ENCODE assay signal across 16 mouse cellular contexts in genomic region chr11:37076989-37077598, GRCm38 (mm10).
"Had no signal": no experiment of that assay in that cellular context is flagged by ENCODE, and none has a peak within 500 bp of the region (broad histone marks: within the 10 kb centered on the region; RNA-seq: fewer than 3 reads in every experiment).

No protein-coding gene starts in this region.

- H3K27me3 ChIP-seq: kidney, embryonic 15.5 days; limb, embryonic 12.5 days; limb, embryonic 15.5 days; liver, embryonic 13.5 days; midbrain, embryonic 13.5 days had no signal

- H3K4me2 ChIP-seq: kidney, embryonic 15.5 days; limb, embryonic 12.5 days; limb, embryonic 15.5 days; liver, embryonic 13.5 days; midbrain, embryonic 13.5 days had no signal

- ATAC-seq: midbrain, embryonic 13.5 days had no signal

- H3K27ac ChIP-seq: kidney, embryonic 15.5 days; left cerebral cortex, adult 2 months; limb, embryonic 12.5 days; limb, embryonic 15.5 days; liver, embryonic 13.5 days; midbrain, embryonic 13.5 days had no signal

- DNase-seq: kidney, adult 8-10 months; kidney, postnatal 10 days; kidney, postnatal 36 days; layer of hippocampus, postnatal 36 days; liver, embryonic 13.5 days; lung, adult 2 months; lung, postnatal 14 days; lung, postnatal 4 days; thymus, adult 18-20 months; thymus, postnatal 14 days; thymus, postnatal 4 days had no signal

- H3K9me3 ChIP-seq: kidney, embryonic 15.5 days; limb, embryonic 12.5 days; limb, embryonic 15.5 days; liver, embryonic 13.5 days; midbrain, embryonic 13.5 days had no signal

- H3K4me3 ChIP-seq: kidney, embryonic 15.5 days; left cerebral cortex, adult 2 months; limb, embryonic 12.5 days; limb, embryonic 15.5 days; liver, embryonic 13.5 days; midbrain, embryonic 13.5 days had no signal

- H3K36me3 ChIP-seq: kidney, embryonic 15.5 days; limb, embryonic 12.5 days; limb, embryonic 15.5 days; liver, embryonic 13.5 days; midbrain, embryonic 13.5 days had no signal

- H3K4me1 ChIP-seq: kidney, embryonic 15.5 days; limb, embryonic 12.5 days; limb, embryonic 15.5 days; liver, embryonic 13.5 days; midbrain, embryonic 13.5 days had no signal

- H3K9ac ChIP-seq: kidney, embryonic 15.5 days; limb, embryonic 12.5 days; limb, embryonic 15.5 days; liver, embryonic 13.5 days; midbrain, embryonic 13.5 days had no signal
